Mouse (Mus musculus): Measurements from ENCODE around the gene Cables2.
A peak's percentile ranks its signal among the peaks of the same experiment; 100 is the strongest.
"Not testable (repeated sequence)": the region's sequence is repeated elsewhere in the genome, so short reads cannot be mapped to it uniquely, and the experiment has no call there.

The Cables2 gene

DNA sequence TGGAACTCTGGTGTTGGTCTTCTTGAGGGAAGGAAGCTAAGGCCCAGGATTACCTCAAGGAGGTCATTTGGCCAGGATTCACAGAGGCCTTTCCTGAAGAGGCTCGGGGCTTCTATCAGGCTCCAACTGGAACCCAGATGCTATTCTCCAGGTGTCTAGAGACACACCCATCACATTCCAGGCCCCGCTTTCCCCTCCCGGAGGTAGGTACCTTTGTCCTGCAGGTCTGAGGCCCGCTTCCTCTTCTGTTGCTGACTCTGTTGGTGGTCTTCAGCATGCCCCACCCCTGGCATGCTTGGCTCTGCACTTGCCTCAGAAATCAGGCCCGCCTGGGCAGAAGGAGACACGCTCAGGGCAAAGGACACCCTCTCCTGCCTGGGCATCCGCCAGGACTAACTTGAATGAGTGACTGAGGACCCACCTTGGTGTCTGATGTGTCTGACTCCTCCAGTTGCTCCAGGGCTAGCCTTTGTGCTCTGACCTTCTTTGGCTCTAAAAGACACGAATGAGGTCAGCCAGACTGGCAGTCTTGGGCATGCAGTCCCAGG, 4.6 kb upstream of the Cables2 start:
- no peak for DNase-seq (ENCODE audit: low spot score)

DNA sequence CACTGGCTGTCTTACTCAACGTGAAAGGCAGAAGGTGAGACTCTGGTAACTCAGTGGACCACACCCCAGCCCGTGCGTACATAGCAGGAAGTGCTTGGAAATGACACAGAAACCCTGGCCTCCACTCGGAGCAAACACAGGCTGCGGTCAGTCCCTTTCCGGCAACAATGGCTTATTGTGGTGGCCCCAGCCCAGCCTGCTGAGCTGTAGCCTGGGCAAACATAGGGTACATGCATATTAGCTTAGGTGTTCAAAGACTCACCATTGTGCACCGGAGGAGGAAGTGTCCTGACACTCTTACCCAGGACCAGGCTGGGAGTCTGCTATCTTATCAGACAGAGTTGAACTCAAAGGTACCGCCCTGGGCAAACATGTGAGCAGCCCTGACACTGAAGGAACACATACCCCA, 3.6 kb upstream of the Cables2 start:
- peak; percentile 93 for DNase-seq (ENCODE audit: low spot score)

DNA sequence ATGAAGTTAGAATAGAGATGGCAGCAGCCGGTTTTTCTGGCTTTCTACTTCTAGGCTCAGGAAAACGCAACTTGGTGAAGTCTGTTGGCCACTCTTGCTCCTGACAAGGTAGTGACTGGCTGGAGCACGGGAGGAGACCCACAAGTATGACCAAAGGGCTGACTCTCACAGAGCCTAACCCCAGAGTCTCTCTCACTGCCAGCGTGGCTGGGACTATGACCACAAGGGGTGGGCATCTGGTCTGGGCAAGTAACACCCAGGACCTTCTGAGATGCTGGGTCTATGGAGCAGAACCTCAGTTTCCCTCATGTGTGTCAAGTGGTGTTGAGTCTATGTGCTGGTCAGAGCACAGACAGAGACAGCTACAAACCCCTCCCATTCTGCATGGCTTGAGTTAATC, 3.1 kb upstream of the Cables2 start:
- DNase-seq (ENCODE audit: low spot score) = no peak

DNA sequence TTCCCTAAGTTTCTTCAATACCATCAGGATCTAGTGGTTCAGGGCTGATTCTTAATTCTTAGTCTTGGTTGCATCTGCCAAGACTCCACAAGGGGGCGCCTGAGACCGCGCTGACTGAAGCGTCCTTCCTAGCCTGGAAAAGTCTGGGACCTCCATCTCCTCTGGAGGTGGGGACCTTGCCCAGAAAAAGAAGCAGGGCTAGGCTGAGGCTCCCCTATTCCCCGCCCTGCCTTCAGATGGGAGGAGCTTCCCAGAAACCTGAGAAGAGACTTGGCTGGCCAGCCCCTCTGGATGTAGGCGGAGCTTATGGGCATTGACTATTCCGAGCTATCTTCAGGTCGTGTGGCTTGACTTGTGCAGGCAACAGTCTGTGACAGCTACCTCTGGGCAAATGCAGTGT, 2.5 kb upstream of the Cables2 start:
- peak; percentile 86 for DNase-seq (ENCODE audit: low spot score)

DNA sequence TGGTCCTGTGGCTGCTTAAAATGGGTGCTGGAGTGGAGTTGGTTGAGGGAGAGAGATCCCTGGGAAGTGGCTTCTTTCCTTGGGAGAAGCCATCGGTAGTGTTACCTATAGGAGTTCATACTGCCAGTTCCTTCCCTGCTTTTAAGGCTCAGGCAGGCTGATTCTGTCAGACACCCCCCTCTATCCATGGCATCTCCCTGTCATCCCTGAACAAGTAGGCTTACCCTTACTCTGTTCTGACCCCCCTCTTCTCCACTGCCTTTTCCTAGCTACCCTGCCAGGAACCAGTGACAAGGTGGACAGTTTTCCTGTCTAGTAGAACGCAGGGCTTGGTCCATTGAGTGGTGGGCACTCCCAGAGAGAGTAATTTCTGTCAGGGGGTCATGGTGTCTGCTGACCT, 1.2 kb upstream of the Cables2 start:
- no peak for DNase-seq (ENCODE audit: low spot score)

DNA sequence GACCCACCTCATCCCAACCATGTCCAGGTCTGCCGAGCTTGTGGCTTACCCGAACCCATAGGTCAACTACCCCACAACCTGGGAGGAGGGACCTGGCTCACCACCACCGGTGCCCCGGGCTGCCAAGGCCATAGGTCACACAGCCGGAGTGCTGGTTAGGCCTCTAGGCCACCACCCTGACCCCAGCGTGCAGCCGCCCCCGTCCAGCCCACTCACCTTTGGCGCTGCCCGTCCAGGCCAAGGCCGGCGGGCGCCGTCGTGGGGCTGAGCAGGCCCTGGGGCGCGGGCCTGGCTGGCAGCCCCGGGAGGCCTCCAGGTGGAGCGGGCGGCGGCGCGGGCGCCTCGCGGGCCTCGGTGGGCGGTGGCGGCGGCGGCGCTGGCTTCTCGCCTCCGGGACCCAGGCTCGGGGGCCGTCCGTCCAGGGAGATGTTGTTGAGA, 393 bp downstream of the Cables2 start:
- no peak for DNase-seq (ENCODE audit: low spot score)

DNA sequence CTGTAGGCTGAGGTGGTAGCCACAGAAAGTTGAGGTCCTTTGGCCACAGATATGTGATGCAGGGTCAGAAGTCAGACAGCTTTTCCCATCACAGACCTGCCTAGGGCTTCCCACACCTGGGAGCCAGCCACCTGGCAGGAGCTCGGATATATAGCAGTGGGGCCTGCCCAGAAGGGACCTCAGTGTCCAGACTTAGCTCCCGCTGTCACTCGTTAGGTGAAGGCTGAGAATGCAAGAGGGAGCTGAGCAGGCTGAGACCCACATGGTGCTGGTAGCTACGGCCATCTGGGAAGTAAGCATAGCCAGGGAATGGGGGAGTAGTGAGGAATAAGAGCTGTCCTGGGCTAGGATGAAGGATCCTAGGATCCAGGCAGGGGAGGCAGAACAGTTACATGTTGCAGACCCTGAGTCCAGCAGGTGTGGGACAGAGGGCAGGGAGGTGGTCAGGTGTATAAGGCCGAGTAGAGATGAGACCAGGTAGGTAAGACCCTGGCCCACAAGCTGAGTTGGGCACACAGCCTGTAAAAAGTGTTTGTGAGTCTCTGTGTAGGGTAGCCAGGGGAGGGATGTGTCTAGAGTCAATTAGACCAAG, 1.4 kb downstream of the Cables2 start:
- no peak for DNase-seq (ENCODE audit: low spot score)

DNA sequence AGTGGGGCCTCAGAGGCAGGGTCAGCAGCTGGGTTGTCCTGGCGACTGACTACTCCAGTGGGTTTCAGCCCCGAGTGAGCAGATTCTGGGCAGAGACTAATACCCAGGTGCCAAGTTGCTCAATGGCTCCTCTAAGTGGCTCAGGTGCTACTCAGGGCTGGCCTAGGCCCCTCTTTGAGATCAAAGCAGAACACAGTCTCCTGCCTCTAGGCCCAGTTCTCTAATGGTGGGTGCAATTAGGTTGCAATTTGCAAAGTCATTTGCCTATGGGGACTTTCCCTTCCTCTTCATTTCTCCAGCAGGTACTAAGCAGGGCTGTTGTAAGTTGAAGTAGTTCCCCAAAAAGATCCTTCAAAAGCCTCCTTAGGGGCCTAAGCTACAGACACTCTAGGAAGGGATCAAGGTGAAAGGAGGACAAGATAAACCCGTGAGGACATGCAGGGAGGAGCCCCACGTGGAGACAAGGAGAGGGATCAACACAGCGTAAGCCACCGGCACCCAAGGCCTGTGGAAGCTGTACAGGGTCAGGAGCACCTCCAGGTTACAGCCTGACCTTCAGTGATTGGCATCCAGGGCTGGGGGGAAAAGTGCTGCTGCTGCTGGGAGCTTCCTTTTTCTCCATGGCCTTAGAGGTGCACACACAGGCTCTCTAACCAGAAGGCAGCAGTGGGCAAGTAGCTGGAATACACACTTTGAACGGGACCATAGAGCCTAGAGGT, 2.6 kb downstream of the Cables2 start:
- DNase-seq (ENCODE audit: low spot score) = no peak

DNA sequence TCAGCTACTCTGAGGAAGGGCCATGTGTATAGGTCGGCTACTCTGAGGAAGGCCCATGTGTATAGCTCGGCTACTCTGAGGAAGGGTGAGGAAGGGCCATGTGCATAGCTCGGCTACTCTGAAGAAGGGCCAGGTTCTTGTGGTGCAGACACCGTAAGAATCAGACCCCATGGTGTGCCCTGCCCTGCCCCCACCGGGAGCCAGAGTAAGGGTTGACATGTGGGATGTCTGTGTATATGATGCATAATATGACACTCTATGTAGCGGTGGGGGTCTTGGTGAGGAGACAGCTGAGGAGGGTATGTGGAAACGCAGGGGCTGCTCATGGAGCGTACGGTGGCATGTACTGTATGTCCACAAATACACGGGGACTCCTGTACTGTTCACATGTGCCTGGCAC, 4.0 kb downstream of the Cables2 start:
- no peak for DNase-seq (ENCODE audit: low spot score)

DNA sequence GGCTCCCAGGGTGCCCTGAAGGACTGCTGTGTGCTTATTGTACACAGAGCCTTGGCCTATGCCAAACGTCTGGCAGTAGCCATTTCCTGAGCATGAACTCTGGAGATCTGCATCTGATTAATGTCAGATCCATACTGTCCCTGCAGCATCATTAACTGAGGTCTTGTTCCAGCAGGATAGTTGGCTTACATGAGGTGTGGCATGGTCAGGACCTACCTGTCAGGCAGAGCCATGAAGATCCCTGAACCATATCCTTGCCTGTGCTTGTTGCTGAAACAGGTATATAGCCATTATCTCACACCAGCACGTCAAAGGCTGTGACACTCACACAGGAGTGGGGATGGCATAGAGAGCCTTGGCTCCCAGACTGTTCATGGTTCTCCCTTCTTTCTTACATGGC, 5.3 kb downstream of the Cables2 start:
- DNase-seq (ENCODE audit: low spot score) = no peak

DNA sequence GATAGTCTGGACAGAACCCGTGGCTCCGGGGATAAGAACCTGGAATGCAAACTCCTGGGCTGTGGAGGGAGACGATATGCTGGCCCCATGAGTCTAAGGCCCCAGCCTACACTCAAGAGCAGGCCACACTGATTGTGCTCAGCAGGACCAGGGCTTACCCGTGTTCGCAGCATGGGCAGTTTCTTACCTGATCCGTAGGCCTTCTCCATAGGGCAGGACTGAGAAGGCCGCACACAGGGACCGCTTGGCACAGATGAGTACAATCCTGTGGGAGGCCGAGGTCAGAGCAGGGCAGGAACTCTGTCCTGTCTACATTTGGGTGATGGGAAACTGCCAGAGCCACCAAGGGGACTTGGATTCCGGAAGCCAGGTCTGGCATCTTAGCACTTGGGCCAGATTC, 10.4 kb downstream of the Cables2 start:
- no peak for DNase-seq (ENCODE audit: low spot score)

DNA sequence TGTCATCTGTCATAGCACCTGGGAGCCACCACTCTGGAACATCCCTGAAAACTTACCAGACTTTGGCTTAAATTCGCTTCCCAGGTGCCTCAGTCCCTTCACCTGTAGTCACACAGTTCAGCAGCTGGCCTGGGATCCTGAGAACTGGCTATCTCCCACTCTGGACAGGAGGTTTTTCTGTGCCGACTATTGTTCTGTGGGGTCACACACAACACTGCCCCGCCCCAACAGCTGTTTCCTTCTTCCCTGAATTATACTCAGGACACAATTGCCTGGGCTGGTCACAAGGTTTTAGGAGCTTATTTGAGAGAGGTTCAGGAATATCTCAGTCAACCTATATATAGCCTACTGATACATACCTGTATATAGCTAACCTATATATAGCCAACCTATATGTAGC, 10.9 kb downstream of the Cables2 start:
- no peak for DNase-seq (ENCODE audit: low spot score)

DNA sequence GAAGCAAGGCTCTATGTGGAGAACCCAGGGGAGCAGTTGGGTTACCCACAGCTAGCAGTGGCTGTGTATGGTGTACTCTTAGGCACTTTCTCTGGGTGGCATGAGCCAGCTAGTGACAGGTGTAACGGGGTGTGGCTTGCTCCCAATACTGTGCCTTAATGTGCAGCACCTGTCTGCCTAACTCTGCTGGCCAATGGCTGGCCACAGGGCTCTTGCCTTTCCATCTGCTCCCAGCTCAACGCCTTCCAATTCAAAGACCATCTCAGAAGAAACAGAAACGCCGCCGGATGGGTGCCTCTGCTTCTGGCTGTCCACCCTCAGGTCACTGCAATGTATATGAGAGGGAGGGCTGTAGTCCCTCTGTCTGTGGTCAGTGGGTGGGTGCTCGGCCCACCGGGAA, 11.4 kb downstream of the Cables2 start:
- DNase-seq (ENCODE audit: low spot score) = no peak

DNA sequence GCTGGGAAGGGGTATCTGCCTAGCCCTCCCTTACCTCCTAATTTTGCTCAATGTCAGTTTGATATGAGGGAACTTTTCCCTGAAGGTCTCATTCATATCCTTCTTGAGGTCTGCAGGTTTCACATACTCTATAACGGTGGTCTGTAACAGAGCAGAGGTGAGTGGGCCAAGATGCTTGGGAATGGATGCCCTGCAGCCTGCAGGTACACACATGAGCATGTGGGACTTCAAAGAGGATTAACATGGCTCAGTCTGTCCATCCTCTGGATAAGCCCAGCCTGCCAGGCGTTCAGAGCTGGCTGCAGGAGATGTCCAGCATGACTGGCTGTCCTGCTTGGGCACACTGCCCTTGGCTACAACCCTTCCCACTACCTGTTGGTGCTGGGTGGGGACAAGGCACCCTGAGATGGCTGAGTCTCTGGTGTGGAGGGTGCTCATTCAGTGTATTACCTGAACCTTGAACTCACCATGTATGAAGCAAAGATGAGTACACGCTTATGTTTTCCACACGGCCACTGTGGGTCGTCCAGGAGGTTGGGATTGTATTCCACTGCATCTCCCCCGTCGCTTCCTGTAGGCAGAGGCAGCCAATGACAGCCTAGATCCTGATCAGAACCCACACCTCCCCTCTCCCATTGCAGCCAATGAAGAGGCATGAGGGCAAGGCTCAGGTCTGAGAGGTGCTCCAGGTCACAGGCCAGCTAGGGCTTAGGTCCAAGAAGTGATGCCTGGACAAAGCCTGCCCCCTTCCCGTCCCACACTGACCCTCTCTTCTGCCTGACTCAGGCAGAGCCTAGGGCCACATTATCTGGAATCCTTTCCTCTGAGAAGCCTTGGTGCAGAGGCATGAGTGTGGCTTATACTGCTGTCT, 12.5 kb downstream of the Cables2 start:
- no peak for DNase-seq (ENCODE audit: low spot score)

DNA sequence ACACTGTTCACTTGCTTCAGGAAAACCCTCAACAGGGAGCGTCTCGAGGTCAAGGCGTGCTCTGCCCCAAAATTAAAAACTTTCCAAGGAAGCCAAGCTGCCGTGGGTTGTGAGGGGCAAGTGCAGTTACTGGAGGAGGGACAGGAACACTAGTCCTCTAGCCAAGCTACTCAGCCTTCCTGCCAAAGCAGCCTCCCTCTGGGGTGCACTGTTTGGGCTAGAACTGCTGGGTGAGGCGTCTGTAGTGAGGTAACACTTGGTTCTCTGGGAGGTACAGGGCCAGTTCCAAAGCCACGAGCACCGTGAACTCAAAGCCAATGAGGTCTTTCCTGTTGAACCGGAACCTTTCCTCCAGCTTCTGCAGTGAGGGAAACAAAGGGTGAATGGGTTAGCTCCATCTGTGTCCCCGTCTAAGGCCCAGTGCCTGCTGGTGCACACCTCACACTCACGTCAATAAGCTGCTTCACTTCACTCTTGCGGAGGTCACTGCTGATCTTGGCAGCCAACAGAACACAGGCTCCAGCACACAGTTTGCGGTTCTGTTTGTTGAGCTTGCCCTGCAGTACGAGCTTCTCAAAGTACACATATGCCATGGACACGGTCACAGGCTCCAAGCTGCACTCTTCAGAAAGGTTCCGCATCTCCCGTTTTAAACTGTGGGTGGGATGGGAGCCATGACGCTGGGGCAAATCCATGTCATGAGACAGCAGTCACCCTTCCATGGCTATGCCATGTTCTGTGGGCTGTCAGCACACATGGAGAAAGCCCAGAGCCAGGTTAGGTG, 13.3 kb downstream of the Cables2 start:
- not testable (repeated sequence) for DNase-seq (ENCODE audit: low spot score)

DNA sequence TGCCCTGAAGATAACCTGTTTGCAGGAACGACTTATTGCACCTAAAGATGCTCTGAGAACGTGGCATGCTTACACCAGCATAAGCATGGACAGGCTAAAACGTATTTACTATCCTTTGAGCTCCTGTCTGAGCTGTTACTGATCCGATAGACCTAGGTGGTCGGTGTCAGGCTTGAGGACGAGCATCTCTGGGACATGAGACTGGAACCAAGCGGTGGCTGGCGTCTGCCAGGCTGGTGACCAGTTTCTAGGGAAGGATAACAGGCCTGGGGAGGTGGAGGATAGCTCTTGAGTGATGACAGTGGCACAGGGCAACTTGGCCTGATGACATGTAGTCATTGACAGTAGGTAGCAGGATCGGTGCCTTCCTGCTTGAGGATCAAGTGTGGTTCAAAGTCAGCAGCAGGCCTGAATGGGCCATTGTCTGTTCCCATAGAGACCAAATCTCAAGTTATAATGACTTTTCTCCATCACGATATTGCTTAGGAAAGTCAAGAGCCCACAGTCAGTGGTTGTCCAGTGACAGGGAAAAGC, 14.3 kb downstream of the Cables2 start:
- DNase-seq (ENCODE audit: low spot score) = not testable (repeated sequence)

DNA sequence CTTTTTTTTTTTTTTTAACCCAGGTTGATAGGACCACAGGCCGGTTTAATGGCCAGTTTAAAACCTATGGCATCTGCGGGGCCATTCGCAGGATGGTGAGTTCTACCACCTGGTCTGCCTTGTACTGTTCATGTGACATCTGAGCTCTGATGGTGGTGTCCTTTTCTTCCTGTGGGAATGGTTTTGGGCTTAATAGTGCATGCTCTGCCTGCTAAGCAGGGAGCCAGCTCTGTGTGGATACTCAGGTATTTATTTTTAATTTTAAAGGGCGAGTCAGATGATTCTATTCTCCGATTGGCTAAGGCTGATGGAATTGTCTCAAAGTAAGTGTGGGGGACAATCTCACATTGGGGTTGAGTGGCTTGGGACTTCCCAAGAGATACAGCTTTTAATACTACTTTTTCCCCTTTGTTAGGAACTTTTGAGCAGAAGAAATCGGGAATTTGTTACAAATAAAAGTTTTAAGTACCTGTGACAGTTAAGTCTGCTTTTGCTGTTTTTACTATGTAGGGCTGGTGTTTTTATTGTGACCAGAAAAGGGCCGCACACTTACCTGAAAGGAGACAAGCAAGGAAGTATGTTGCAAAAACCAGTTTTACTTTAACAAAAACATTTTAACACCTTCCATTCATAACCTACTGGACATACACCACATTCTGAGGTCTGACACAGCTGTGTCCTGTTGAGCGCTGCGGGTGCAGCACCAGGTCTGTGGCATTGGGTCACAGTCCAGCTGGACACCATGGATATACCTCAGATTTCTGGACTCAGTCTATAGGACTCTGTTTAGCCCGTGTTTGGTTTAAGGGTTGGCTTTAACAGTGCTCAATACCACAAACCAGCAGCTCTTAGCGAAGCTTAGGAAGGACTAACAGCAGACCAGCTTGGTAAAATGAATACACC, 15.1 kb downstream of the Cables2 start:
- no peak for DNase-seq (ENCODE audit: low spot score)

DNA sequence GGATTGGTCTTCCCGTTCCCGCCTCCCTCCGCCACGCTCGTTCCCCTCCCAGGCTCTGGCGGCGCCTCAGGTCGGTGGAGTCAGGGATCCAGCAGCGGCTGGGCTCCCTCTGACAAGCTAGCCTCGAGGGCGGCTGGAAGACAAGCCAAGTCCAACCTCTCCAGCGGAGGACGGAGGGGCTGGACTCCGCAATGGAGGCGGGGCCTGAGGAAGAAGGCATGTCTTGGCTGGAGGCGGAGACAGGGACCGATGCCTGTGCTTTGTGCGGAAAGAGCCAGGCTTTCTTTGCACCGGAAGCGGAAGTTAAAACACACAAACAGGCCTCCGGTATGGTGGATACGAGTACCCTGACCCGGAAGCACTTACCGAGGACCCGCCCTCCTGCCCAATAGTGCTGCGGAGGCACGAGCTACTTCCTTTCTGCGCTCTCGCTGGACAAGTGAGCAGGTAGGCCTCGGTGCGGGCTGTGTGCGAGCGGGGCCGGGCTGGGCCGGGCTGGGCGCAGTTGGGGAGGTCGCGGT, 16.2 kb downstream of the Cables2 start, which contains the start of gene Rps21:
Gene Rps21 (plus strand): TSS at position 377 of the 521 bp plus-strand sequence.
- DNase-seq (ENCODE audit: low spot score) = peak; percentile 96

DNA sequence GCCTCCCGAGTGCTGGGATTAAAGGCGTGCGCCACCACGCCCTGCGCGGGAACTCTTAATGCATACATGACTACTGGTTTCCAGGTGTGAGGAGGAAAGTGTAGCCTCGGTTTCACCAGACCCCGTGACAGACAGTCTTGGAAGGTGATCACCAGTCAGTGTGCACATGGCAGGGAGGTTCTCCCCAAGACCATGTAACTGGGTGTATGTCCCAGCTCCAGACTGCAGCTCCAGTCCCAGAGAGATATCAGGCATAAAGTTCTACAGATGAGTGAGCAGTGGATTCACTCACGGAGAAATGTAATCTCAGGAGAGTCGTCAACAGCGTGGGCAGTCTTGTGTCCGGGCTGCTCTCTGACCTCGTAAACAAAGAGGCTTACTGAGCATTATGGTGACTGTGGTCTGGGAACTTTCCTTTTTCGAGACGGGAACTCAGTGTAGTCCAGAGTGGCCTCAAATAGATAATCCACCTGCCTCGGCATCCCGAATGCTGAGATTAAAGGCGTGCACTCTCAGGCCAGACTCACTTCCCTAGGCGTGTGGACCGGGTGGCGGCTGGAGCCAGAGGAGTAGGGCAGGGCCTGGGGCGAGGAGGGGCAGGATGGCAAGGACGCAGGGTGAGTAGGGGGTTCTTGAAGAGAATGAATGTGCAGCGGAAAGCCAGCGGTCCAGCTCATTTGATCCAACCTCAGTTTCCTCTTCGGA, 16.8 kb downstream of the Cables2 start:
- no peak for DNase-seq (ENCODE audit: low spot score)

DNA sequence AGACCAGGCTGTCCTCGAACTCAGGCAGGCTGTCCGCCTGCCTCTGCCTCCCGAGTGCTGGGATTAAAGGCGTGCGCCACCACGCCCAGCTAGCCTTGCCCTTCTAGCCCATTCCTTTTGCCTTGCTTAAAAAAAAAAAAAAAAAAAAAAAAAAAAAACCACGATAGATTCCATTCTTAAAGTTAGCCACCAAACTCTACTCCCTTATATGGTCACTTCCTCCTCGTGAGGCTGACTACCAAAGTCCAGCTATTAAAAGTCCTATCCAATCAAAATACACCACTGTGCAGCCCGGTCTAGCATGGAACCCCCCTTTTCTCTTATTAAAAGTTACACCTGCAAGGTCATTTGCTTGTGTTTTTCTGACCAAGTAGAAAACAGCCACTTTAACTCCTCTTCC, 17.6 kb downstream of the Cables2 start:
- DNase-seq (ENCODE audit: low spot score) = no peak
